Mouse (Mus musculus) MEL (cell line): ENCODE data around the gene Dhx35. TPM values are rescaled to one million over a fixed set of nuclear protein-coding genes. Genes with fewer than 3 reads are reported as not detected.

ENCODE experiments used
- DNase-seq: peaks from one replicate; pipeline ENCODE4 v3.0.0; 2011; ENCODE audit warnings: low read depth, low spot score
- H3K27ac ChIP-seq: 2 replicates; pipeline ENCODE4 v1.5.1; 2012; ENCODE audit warnings: low read depth, mild to moderate bottlenecking, control low read depth, low read length, moderate library complexity; ENCODE audit not compliant: control insufficient read depth
- H3K27me3 ChIP-seq, 2 experiments: fragments of 150-350 bp in 1 of 2; sonication (generic) in 1 of 2; 2 replicates each; pipeline ENCODE4 v1.6.1; 2012; ENCODE audit warnings: low read length in 2 of 2, mild to moderate bottlenecking in 2 of 2, improper control_type of control experiment in 1 of 2, moderate library complexity in 1 of 2; ENCODE audit not compliant: insufficient read depth in 2 of 2, control insufficient read depth in 1 of 2
- H3K36me3 ChIP-seq, 2 experiments: 2 replicates each; pipeline ENCODE4 v1.6.1; 2012 to 2014; ENCODE audit warnings: low read length in 2 of 2, improper control_type of control experiment in 1 of 2, inconsistent platforms in 1 of 2, mild to moderate bottlenecking in 1 of 2; ENCODE audit not compliant: insufficient read depth in 2 of 2, control insufficient read depth in 1 of 2
- H3K4me1 ChIP-seq, 2 experiments: fragments of 150-350 bp in 1 of 2; sonication (generic) in 1 of 2; 2 replicates each; pipeline ENCODE4 v1.6.1; 2012; ENCODE audit warnings: low read length in 2 of 2, improper control_type of control experiment in 1 of 2, mild to moderate bottlenecking in 1 of 2; ENCODE audit not compliant: insufficient read depth in 2 of 2, control insufficient read depth in 1 of 2
- H3K4me3 ChIP-seq, 2 experiments: fragments of 150-350 bp in 1 of 2; sonication (generic) in 1 of 2; 2 replicates each; pipeline ENCODE4 v1.5.1; 2012; ENCODE audit warnings: low read depth in 2 of 2, low read length in 2 of 2, mild to moderate bottlenecking in 2 of 2, moderate library complexity in 2 of 2, control low read depth in 1 of 2, improper control_type of control experiment in 1 of 2; ENCODE audit not compliant: control insufficient read depth in 1 of 2, insufficient read depth in 1 of 2
- H3K79me2 ChIP-seq: 2 replicates; pipeline ENCODE4 v1.6.1; 2012; ENCODE audit warnings: mild to moderate bottlenecking, low read length, moderate library complexity; ENCODE audit not compliant: control insufficient read depth, poor library complexity, insufficient read depth
- H3K9ac ChIP-seq: 2 replicates; pipeline ENCODE4 v1.6.1; 2012; ENCODE audit warnings: low read depth, mild to moderate bottlenecking, control low read depth, low read length, moderate library complexity; ENCODE audit not compliant: control insufficient read depth, poor library complexity, severe bottlenecking
- H3K9me3 ChIP-seq: fragments of 150-350 bp; sonication (generic); replicated peaks from 2 replicates; pipeline ENCODE4 v1.6.1; 2012; ENCODE audit warnings: mild to moderate bottlenecking, low read length, improper control_type of control experiment, moderate library complexity; ENCODE audit not compliant: insufficient read depth
- CHD1 ChIP-seq: IDR thresholded peaks from 2 replicates; pipeline ENCODE4 v1.6.1; 2012; ENCODE audit warnings: low read depth, mild to moderate bottlenecking, inconsistent platforms, low read length, improper control_type of control experiment
- CTCF ChIP-seq, 3 experiments: IDR thresholded peaks in 2 of 3; conservative IDR thresholded peaks in 1 of 3; 2 replicates each; pipeline ENCODE4 v1.5.1; 2011 to 2012; ENCODE audit warnings: low read length in 3 of 3, low read depth in 2 of 3, mild to moderate bottlenecking in 2 of 3, improper control_type of control experiment in 1 of 3, inconsistent platforms in 1 of 3, mixed read lengths in 1 of 3, moderate library complexity in 1 of 3; ENCODE audit not compliant: control insufficient read depth in 1 of 3, insufficient read depth in 1 of 3, poor library complexity in 1 of 3, severe bottlenecking in 1 of 3
- ETS1 ChIP-seq: IDR thresholded peaks from 2 replicates; pipeline ENCODE4 v1.6.1; 2012; ENCODE audit warnings: low read depth, mild to moderate bottlenecking, inconsistent platforms, low read length, improper control_type of control experiment, moderate library complexity
- HCFC1 ChIP-seq: IDR thresholded peaks from 2 replicates; pipeline ENCODE4 v1.6.1; 2012; ENCODE audit warnings: low read depth, mild to moderate bottlenecking, inconsistent platforms, low read length, improper control_type of control experiment, moderate library complexity
- JUND ChIP-seq: IDR thresholded peaks from 2 replicates; pipeline ENCODE4 v1.6.1; 2011; ENCODE audit warnings: low read depth, mild to moderate bottlenecking, improper control_type of control experiment, low read length
- NELFE ChIP-seq: IDR thresholded peaks from 2 replicates; pipeline ENCODE4 v1.6.1; 2011; ENCODE audit warnings: low read depth, low read length, improper control_type of control experiment
- NRF1 ChIP-seq: IDR thresholded peaks from 2 replicates; pipeline ENCODE4 v1.6.1; 2014; ENCODE audit warnings: low read depth, mild to moderate bottlenecking, inconsistent platforms, low read length, improper control_type of control experiment, moderate library complexity; ENCODE audit not compliant: poor library complexity, insufficient read depth, severe bottlenecking
- POLR2A ChIP-seq, 2 experiments: IDR thresholded peaks; 2 replicates each; pipeline ENCODE4 v1.6.1; 2011 to 2012; ENCODE audit warnings: low read length in 2 of 2, mild to moderate bottlenecking in 2 of 2, control low read depth in 1 of 2, improper control_type of control experiment in 1 of 2, low read depth in 1 of 2, moderate library complexity in 1 of 2; ENCODE audit not compliant: control insufficient read depth in 1 of 2, insufficient read depth in 1 of 2, poor library complexity in 1 of 2
- RAD21 ChIP-seq: IDR thresholded peaks from 2 replicates; pipeline ENCODE4 v1.6.1; 2011; ENCODE audit warnings: mild to moderate bottlenecking, low read depth, low read length, improper control_type of control experiment
- SMC3 ChIP-seq: IDR thresholded peaks from 2 replicates; pipeline ENCODE4 v1.6.1; 2011; ENCODE audit warnings: low read depth, low read length, improper control_type of control experiment
- TAL1 ChIP-seq: IDR thresholded peaks from 2 replicates; pipeline ENCODE4 v1.6.1; 2012; ENCODE audit warnings: mild to moderate bottlenecking, inconsistent platforms, low read length, moderate library complexity, mixed read lengths
- UBTF ChIP-seq: IDR thresholded peaks from 2 replicates; pipeline ENCODE4 v1.6.1; 2012; ENCODE audit warnings: low read depth, mild to moderate bottlenecking, inconsistent platforms, low read length, improper control_type of control experiment, moderate library complexity, borderline replicate concordance; ENCODE audit not compliant: insufficient read depth
- ZMIZ1 ChIP-seq: IDR thresholded peaks from 2 replicates; pipeline ENCODE4 v1.6.1; 2012; ENCODE audit warnings: low read depth, mild to moderate bottlenecking, inconsistent platforms, low read length, improper control_type of control experiment, moderate library complexity
- polyA plus RNA-seq, 2 experiments: library from polyadenylated mRNA; stranded (reverse) in 1 of 2; unstranded in 1 of 2; fragments of >175 nt in 1 of 2; fragments of >200 nt in 1 of 2; gene quantifications; 2 replicates each; pipeline versions ENCODE4 v1.2.1 to v1.2.4; 2012; ENCODE audit warnings: low replicate concordance in 2 of 2, low read depth in 1 of 2; ENCODE audit not compliant: insufficient read length in 2 of 2, insufficient read depth in 1 of 2, missing spikeins in 1 of 2
- total RNA-seq: library from RNA; depleted of rRNA; stranded (reverse); fragments of 300-350 nt; gene quantifications from 2 replicates; pipeline ENCODE4 v1.2.3, GENCODE M21; 2012

The Dhx35 gene
- total and polyA plus RNA-seq, 3 experiments: 18.5 to 23.6 TPM; not detected in 1

DNA sequence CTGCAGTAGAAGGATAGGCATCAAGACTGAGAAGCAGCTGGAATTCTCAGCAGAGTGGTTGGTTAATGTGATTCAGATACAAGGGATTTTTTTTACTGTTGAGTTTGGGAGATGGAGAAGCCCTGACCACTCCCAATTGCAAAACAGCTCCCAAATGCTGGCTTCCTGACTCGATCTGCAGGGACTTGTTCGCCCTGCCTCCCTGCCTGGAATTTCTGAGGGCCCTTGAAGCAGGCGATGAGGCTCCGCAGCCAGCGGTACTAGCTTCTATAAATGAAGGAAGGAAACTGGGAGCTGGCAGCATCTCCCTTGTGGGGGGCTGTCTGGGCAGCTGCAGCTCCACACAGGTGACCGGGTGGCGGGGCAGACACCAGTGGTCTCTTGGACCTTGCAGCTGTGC is 16.3 kb upstream of the Dhx35 start:
- TF ChIP-seq NELFE (no peak), CTCF (IDR thresholded peaks at IDR 0.05 in 2 of 3, conservative IDR thresholded peaks at IDR 0.05 in 1 of 3; ENCODE audit: control insufficient read depth in 1 of 3, insufficient read depth in 1 of 3, low read depth in 2 of 3, low read length in 3 of 3, poor library complexity in 1 of 3, severe bottlenecking in 1 of 3) (no peak), UBTF (no peak)
- Histone ChIP-seq H3K9ac (no peak overlapping the region), H3K27ac (no peak overlapping the region), H3K36me3 (no peaks in the 10 kb centered on the region), H3K4me3 (no peak overlapping the region), H3K27me3 (no peaks in the 10 kb centered on the region), H3K4me1 (no peaks in the 10 kb centered on the region), H3K79me2 (no peaks in the 10 kb centered on the region), H3K9me3 (no peaks in the 10 kb centered on the region)
- DNase-seq: no peak

DNA sequence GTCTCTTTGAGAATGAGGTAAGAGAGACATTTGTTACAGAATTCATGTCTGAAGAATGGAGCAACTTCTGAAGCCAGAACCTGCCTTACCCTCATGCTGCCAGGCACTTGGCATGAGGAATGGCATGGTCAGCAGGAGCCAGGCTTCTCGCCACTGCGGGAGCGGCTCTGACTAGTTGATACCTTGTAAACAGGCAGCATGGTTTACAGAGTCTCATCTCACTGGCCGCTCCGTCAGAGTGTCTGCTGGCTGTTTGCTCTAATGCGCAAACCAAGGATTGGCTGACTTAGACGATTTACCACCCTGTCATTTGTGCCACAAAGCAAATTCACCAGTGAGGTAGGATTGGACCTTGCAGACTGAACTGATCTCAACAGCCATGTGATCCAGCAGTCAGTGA is 13.5 kb upstream of the Dhx35 start:
- no peak for DNase-seq
- Histone ChIP-seq H3K9ac (no peak overlapping the region), H3K4me1 (no peaks in the 10 kb centered on the region), H3K27me3 (no peaks in the 10 kb centered on the region), H3K27ac (no peak overlapping the region), H3K79me2 (no peaks in the 10 kb centered on the region), H3K9me3 (no peaks in the 10 kb centered on the region), H3K36me3 (no peaks in the 10 kb centered on the region), H3K4me3 (no peak overlapping the region)
- no peak for TF ChIP-seq CTCF (IDR thresholded peaks at IDR 0.05 in 2 of 3, conservative IDR thresholded peaks at IDR 0.05 in 1 of 3; ENCODE audit: control insufficient read depth in 1 of 3, insufficient read depth in 1 of 3, low read depth in 2 of 3, low read length in 3 of 3, poor library complexity in 1 of 3, severe bottlenecking in 1 of 3)
- TF ChIP-seq ZMIZ1: no peak
- no peak for TF ChIP-seq ETS1
- TF ChIP-seq HCFC1: no peak
- TF ChIP-seq SMC3: no peak
- TF ChIP-seq TAL1: no peak
- TF ChIP-seq CHD1: no peak
- TF ChIP-seq NELFE: no peak
- no peak for TF ChIP-seq JUND

DNA sequence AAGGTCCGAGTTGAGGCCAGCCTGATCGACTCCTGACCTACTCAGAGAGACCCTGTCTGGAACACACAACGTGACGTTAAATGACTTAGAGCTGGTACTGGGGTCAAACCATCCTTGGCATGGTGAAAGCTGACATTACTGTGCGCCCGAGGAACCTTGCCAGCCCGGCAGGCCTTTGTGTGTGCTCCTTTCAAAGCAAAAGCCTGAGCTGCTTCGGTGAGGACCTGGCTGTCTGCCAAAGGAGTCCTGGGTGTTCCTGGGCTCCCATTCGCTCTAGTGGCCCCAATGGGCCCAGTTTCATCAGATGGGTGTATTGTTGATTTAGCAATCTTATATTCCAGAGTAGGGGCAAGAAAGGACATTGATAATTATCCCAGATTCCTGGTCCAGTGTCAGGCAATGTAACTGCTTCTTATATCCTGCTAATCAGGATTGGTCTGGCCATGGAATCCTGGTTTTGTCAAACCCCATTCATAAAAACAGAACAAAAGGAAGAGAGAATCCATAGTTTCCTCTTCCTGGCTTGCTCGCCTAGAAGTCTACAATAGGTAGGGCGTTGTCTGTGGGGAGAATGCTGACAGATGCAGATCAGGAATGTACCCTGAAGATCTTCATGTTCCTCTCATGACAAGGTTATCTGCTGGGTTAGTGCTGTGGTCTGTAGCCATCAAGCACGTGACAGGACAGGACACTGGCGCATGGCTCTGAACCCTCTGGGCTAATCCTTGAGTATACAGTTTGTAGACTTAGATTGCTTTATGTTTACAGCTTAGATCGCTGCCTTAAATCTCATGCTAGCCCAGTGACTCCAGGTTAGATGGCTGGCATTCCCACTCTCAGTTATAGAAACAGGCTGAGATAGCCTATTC is 7.4 kb upstream of the Dhx35 start:
- Histone ChIP-seq H3K27ac (no peak overlapping the region), H3K36me3 (no peaks in the 10 kb centered on the region), H3K4me1 (no peaks in the 10 kb centered on the region), H3K4me3 (no peak overlapping the region), H3K9ac (no peak overlapping the region), H3K9me3 (no peaks in the 10 kb centered on the region), H3K79me2 (no peaks in the 10 kb centered on the region), H3K27me3 (no peaks in the 10 kb centered on the region)
- no peak for TF ChIP-seq POLR2A (IDR thresholded peaks at IDR 0.05; ENCODE audit: control insufficient read depth in 1 of 2, insufficient read depth in 1 of 2, low read depth in 1 of 2, low read length in 2 of 2, poor library complexity in 1 of 2)
- TF ChIP-seq CHD1: no peak
- TF ChIP-seq NRF1: no peak
- TF ChIP-seq RAD21: no peak
- DNase-seq: no peak
